Mouse (Mus musculus) testis, adult 2 months (tissue): ENCODE data around the gene Mylk2.

Experiments used
- CTCF ChIP-seq: fragments of 200-500 bp; IDR thresholded peaks from 2 replicates; pipeline ENCODE4 v1.5.1; 2012; ENCODE audit warnings: low read depth, mild to moderate bottlenecking, inconsistent platforms, low read length, moderate library complexity; ENCODE audit not compliant: control insufficient read depth, insufficient read depth, insufficient replicate concordance
- POLR2A ChIP-seq: fragments of 200-500 bp; IDR thresholded peaks from 2 replicates; pipeline ENCODE4 v1.6.1; 2012; ENCODE audit warnings: low read depth, mild to moderate bottlenecking, inconsistent platforms, low read length, moderate library complexity; ENCODE audit not compliant: control insufficient read depth

GRCm38 (mm10) chr2:152905036-152905829 is 5.9 kb upstream of the Mylk2 start:
- TF ChIP-seq CTCF: no peak
- no peak for TF ChIP-seq POLR2A
